Mouse (Mus musculus) central nervous system, embryonic 18 days (tissue): ENCODE measurements around the gene Dnmt3c. TPM values are rescaled to one million over a fixed set of nuclear protein-coding genes. Genes with fewer than 3 reads are reported as not detected.

Experiments
- polyA plus RNA-seq: library from polyadenylated mRNA; depleted of rRNA; stranded (reverse); fragments of >200 nt; gene quantifications from 2 replicates; pipeline ENCODE4 v1.2.3, GENCODE M21; 2012; rRNA removed

The Dnmt3c gene
- polyA plus RNA-seq = 0.05 TPM in 1 of 2 replicates, not detected in the other

GRCm38 (mm10) chr2:153696352-153696751 is at the start of gene Dnmt3c:
Gene Dnmt3c, plus strand, starts transcription at chr2:153696652.

GRCm38 (mm10) chr2:153649298-153650013 is 47.0 kb upstream of the Dnmt3c start, which contains the start of gene Dnmt3b:
Gene Dnmt3b, plus strand, starts transcription at chr2:153649450.

GRCm38 (mm10) chr2:153740500-153741436 is 44.3 kb downstream of the Dnmt3c start, which contains the start of gene Mapre1:
Gene Mapre1, plus strand, starts transcription at chr2:153741274.

Other genes with a start within 250 kb of the Dnmt3c start
- gene 4930404H24Rik, start 203.9 kb upstream of the Dnmt3c start, polyA plus RNA-seq = not detected in 2 replicates
- gene Nol4l, start 166.7 kb upstream of the Dnmt3c start, polyA plus RNA-seq = 67.2 and 72.4 TPM in 2 replicates
- gene Commd7, start 63.9 kb upstream of the Dnmt3c start, polyA plus RNA-seq = 53.4 and 55.7 TPM in 2 replicates
- 3.1 and 3.3 TPM in 2 replicates for gene Dnmt3b, start 47.2 kb upstream of the Dnmt3c start, polyA plus RNA-seq
- gene Mapre1, start 44.6 kb downstream of the Dnmt3c start, polyA plus RNA-seq = 69.2 and 84.0 TPM in 2 replicates
- gene Efcab8, start 83.3 kb downstream of the Dnmt3c start, polyA plus RNA-seq = 0.09 and 0.16 TPM in 2 replicates
- not detected in 2 replicates for gene Sun5, start 174.4 kb downstream of the Dnmt3c start, polyA plus RNA-seq
- 0.07 and 0.16 TPM in 2 replicates for gene Bpifb2, start 178.4 kb downstream of the Dnmt3c start, polyA plus RNA-seq
- 0.09 TPM in 1 of 2 replicates, not detected in the other for gene Bpifb6, start 203.7 kb downstream of the Dnmt3c start, polyA plus RNA-seq
- gene Bpifb3, start 221.6 kb downstream of the Dnmt3c start, polyA plus RNA-seq = not detected in 2 replicates
- 0.05 and 0.27 TPM in 2 replicates for gene Bpifb4, start 241.6 kb downstream of the Dnmt3c start, polyA plus RNA-seq